Mouse (Mus musculus): ENCODE results near the gene Aida.
A peak's percentile ranks its signal among the peaks of the same experiment; 100 is the strongest.
"Not testable (repeated sequence)": the region's sequence is repeated elsewhere in the genome, so short reads cannot be mapped to it uniquely, and the experiment has no call there.

The Aida gene

DNA sequence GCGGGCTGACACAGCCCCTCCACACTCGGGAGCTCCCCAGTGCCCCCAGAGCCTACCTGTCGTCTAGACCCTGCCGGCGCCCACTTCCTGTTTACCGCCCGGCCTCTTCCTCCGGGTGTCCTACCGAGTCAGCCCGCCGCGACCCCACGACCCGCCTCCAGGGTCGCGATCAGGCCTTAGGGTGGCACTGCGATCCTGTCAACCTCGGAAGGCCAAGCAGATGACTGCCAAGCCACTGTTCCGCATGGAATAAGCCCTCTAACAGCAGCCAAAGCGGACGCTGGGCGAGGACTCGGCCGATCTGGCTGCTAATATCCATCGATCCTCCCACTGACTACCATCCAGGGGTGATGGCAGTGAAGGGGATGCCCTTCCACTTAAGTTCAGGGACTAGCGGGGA is at the start of gene Aida:
Aida (plus strand) TSS at position 126 of the 400 bp plus-strand sequence.
- DNase-seq (ENCODE audit: low spot score in 2 of 2): peak; percentile 56 to 84

DNA sequence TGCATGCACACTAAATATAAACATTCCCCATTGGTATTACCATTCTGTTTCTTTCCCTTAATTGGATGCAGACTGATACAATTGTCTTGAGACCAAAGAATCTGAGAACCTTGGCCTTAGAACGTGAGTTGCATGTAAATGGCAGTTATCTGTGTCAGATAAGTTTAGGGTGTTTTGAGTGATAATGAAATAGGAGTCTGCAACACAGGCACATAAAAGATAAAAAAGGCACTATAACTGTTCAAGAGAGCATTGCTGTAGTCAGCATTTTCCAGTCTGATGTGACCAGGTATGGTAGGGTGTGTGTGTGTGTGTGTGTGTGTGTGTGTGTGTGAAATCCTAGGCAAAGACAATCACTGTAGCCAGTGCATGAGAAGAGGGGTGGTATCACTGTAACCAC is 48.2 kb upstream of the Aida start:
- DNase-seq (ENCODE audit: low spot score in 2 of 2): no peak

DNA sequence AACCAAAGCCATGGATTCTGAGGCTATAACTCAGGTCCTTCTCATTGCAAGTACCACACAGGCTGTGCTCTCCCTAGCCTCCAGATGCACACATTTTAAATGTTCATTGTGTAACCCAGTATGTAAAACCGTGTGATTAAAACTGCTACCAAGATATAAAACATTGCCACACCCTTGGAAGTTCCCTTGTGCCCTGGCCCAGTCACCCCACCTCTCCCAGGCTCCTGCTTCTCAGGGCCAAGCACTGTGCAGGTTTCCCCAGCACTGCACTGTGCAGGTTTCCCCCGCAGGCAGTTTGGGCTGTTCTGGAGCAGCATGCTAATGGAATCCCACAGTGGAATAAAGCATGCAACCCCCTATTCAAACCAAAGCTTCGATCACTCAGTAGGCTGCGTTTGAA is 45.8 kb upstream of the Aida start:
- DNase-seq (ENCODE audit: low spot score in 2 of 2): no peak

DNA sequence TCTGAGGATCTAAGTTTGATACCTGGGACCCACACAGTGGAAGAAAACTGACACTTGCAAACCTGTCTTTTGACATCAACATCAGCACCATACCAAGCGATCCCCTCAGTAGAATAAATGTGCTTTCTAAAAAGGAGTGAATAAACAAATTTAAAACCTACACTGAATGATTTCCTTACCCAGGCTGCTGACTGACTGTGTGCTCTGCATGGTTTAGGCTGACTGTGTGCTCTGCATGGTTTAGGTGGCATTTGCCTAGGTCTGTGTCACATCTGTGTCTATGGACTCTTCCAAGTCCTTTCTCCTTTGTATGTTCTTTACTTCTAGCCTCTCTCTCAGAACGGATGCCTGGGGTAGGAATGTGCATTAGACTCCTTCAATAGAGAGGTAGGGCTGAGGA is 44.6 kb upstream of the Aida start:
- no peak for DNase-seq (ENCODE audit: low spot score in 2 of 2)

DNA sequence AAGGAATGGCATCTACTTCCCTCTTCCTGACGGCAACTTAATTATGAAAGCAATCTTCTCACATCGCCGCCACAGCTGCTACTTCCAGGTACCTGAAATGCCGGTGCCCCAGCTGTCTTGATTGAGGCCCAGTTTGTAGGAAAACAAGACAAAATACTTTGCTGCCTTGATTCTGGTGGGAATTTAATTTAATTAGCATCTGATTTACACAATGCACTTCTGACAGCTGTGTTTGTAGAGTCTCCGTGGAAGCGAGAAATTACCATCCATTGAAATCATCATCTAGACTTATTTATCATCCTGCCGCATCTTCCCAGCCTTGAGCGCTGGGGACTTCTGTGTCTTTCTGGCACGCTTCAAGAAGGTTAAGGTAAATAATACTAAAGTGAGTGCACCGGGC is 43.8 kb upstream of the Aida start:
- no peak for DNase-seq (ENCODE audit: low spot score in 2 of 2)

DNA sequence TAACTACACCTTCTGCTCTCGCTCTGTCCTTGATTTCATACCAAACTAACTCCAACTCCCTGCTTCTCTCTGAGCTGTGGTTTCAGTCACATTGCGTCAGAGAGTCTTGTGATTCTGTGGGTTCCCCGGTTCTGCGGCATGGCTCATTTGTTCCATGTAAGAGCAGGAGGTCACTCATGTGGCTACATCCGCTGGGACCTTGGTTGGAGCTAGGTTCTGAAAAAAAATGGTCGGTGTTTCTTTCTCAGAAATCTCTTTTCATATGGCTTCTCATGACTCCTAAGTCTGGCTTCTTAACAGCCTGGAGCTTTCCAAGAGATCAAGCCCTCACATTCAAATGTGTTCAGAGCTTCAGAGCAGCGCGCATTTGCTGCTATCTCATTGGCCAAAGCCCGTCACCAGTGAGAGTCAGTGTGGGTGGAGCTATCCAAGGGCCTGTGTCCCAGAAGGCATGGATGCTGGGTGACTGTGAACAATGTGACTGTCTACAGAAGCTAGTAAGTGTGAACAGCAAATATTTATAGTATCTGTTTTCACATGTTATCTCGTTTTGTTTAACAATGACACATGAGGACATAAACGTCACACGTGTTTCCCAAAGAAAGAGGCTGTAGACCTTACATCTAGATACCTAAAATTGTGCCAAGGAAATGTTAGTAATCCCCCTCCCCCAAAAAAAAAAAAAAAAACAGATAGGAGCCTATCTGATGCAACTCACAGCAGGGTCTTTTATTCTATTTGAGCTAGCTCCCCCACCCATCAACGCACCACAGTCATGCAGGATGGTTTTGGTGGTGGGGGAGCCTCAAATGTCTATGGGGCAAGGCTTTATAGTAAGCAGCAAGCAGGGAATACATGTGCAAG is 32.0 kb upstream of the Aida start:
- DNase-seq (ENCODE audit: low spot score in 2 of 2): no peak

DNA sequence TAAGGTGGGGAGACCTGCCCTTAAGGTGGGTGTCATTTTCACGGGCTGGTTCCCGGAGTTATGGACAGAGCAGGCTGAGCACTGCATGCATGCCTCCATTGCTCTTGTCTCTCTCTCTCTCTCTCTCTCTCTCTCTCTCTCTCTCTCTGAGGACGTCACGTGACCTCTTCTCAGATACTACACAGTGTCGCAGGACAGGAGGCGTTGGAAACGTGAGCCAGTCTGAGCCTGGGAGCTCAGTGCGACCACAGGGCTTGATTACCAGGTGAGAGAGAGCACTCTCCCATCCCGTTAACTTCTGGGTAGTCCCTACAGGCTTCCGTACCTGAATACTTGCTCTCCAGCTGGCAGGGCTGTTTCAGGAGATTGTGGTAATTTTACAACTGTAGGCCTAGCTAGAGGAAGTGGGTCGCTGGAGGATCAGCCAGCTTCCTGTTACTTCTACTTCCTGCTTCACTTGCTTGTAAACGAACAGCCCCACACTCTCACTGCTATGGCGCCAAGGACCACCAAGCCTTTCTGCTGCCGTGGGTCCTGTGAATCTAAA is 30.4 kb upstream of the Aida start:
- no peak for DNase-seq (ENCODE audit: low spot score in 2 of 2)

DNA sequence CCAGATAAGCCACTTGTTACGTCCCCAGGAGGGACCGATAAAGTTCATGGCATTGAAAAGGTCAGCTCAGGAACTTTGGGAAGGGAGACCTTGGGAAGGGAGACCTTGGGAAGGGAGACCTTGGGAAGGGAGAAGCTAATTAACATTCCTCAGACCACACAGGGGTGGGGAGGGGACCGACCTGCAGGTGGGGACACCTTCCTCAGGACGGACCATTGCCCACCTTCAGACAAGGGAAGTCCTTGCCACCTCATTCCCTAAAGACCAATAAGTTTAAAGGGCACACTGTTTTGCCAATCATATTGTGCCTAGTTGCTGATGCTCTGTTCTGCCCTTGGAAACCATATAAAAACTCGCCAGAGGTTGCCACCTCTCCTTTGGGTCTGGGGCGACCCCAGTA is 28.7 kb upstream of the Aida start:
- DNase-seq (ENCODE audit: low spot score in 2 of 2): no peak

DNA sequence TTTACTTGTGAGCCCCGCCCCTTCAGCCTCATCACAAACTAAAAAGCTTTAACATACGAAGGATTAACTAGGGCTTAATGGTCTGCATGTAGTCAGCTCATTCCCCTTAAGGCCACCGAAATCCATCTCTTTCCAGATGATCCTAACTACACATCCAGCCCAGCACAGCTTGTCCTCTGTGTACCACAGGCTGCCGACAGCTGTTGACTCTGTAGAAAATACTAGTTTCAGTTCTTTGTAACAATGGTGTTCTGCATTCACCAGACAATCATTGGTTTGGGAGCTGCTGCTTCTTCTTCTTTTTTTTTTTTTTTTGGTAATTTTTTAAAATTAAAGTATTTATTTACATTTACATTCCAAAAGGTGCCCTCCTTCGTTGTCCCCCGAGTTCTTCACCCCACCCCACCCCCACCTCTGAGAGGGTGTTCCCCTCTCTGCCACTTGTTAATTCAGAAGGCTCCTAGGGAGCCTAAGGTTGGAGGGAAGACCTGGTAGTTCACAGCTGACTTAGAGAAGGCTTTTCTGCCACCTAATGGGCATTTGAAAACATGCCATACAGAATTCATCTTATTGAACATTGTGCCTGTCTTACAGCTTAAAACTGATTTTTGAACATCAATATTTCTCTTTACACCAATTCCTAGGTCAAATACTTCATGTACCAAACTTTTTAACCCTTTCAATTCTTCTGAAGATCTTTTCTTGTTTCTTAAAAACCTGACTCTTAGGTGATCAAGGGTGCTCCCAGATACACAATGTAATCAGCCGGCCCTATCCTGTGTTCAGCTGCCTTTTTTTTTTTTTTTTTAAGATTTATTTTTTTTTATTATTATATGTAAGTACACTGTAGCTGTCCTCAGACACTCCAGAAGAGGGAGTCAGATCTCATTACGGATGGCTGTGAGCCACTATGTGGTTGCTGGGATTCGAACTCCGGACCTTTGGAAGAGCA is 23.2 kb upstream of the Aida start:
- DNase-seq (ENCODE audit: low spot score in 2 of 2): no peak

DNA sequence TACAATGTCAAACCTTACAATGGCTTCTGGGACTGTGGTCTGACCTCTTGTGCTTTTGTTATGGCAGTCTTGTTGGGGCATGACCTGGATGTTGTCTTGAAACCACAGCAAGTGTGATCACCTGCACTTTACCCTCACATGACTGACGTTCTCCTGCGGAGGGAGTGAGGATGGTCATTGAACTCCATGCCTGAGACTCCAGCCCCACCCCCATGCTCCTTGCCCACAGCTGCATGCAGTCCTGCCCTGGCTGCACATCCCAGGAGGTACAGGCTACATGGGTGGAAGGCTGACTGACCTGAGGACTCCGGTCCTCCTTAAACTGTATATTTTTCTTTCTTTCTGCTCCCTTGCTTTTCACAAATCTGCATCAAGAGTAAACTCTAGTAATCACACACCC is 22.0 kb upstream of the Aida start:
- no peak for DNase-seq (ENCODE audit: low spot score in 2 of 2)

DNA sequence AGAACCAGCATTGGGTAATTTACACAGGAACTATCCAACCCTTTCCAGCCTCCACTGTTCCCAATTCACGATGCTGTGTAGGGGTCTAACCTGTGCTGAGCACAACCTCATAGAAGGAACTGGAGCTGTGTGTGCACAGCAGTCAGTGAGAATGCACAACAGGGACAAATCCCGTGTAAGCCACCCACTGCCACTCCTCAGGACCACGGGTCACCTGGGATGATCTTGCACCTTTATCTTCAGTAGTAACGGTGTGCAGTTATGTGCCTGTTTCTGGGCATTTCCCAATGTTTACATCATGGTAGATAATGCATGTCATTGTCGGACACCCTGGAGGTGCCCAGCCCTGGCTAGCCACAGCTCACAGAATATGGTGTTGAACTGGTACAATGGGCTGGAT is 20.6 kb upstream of the Aida start:
- DNase-seq (ENCODE audit: low spot score in 2 of 2): no peak

DNA sequence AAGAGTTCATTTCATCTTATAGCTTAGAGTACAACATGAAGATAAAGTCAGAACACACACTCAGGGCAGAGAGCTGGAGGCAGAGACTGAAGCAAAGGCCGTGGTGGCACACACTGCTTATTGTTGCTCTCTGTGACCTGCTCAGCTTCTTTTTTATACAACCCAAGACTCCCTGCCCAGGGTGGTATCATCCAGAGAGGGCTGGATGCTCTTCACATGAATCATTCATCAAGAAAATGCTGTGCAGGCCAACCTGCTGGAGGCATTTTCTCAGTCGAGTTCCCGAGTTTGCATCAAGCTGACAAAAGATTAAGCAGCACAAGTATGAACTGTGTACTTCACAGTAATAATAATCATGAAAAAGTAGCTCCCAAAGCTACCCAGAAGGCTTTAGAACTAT is 8.0 kb upstream of the Aida start:
- DNase-seq (ENCODE audit: low spot score in 2 of 2): no peak

DNA sequence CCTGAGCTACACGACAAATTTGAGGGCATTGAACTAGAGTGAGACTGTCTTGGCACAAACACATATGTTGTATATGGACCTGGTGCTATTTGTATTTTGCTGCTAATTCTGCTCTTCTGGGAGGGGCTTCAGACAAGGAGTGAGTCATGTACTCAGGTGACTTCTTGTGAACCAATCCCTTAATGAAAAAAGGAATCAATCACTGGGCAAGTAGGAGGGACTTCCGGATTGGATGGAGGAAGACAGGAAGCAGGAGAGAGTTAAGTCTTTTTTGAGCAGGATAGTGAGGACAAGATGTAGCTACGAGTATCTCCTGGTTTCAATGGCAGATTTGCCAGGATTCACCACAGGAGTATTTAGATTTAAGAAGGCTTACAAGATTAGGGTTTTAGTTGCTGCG is 6.8 kb upstream of the Aida start:
- DNase-seq (ENCODE audit: low spot score in 2 of 2): no peak

DNA sequence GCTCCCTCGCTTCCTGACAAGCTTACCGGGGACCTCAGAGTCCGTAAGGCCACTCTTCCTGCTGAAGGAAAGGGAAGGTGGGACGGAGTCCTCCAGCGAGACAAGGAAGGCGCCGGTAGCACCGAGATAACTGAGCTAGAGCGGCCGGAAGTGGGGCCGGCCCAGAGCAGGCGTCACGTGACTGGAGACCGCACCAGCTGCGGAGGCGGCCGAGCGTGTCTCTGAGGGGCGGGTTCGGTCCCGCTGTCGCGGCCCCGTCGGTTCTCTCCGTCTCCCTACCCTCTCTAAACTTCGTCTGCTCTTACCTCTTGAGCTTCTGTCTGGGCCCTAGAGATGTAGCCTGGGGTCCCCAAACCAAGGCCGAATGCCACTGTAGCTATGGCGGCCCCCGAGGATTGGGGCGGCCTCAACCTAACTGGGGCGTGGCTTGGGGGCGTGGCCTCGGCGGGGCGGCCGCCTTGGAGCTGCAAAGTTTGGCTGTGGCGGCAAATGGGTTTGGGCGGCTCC is 540 bp downstream of the Aida start, which contains the start of gene Brox:
Brox (minus strand) TSS at position 393 of the 507 bp plus-strand sequence.
- DNase-seq (ENCODE audit: low spot score in 2 of 2): peak; percentile 98 to 99

DNA sequence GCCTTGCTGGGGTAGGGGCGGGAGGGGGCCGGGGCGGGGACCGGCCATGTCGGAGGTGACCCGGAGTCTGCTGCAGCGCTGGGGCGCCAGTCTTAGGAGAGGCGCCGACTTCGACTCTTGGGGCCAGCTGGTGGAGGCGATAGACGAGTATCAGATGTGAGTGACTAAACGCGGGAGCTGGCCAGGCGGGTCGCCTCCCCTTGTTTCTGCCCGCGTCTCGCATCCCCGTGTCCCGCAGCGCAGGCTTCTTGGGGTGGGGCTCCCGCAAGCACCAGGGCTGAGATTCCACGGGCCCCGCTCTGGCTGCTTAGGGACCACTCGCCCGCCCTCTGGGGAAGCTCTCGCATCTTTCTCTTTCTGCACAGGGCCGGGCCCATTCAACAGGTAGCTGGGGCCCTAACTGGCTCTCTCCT is 1.1 kb downstream of the Aida start:
- peak; percentile 65 to 84 for DNase-seq (ENCODE audit: low spot score in 2 of 2)

DNA sequence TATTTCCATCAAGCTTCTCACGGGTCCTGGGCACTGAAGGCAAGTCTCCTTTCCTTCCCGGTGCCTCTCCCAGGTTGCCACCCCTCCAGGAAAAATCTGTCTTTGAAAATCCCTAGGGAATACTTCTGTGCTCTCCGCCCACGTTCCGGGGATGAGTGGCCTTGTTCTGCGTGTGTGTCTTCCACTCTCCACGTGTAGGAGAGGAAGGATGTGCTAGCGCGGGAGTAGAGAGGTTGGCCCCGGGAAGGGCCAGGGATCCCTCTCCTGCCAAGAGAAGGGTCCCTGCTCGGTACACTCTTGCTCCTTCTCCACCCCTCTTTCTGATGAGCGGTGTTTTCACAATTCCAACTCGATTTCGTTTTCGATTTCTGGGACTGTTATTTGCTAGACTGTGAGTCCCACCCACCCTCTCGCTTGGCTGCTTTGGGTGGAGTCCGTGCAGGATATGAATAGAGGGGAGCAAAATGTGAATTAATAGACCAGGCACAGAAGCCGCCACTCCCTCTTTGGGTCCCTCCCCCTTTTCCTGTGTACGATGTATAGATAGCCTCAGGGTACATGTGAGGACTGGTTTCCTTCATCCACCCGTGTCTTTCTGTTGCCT is 1.6 kb downstream of the Aida start:
- peak; percentile 61 to 70 for DNase-seq (ENCODE audit: low spot score in 2 of 2)

DNA sequence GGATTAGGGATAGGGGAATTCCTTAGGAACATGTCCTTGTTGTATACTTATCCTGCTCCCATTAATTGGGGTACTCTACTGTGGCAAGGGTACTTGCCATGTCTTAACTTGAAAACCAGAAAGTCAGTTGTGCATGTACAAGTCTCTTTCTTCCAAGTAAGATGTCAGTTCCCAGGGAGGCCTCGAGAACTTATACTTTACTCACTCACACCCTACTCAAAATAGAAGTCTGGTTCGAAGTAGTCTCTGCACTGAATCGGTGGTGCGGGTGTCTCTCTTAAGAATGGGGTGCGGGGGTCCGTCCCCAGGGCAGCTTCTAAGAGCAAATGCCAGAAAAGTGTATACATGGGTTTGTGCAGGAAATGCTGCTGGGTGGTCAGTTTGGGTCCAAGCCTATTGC is 2.8 kb downstream of the Aida start:
- DNase-seq (ENCODE audit: low spot score in 2 of 2): peak; percentile 96 to 100

DNA sequence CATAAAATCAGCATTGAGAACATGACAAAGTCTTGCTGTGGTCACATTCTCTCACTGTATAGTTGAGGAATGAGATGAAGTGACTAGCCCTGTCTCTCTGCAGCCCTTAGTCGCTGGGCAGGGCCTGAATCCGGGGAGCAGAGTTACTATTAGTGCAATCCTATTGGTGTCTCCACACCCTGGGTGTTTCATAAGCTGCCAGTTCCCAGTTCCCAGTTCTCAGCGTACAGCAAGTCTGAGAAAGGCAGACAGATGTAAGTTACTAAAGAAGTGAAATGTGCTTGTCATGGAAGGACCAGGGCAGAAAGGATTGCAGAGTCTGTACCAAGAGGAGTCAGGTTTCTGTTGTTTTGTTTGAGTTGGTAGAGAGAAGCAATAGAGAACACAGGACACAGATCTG is 11.2 kb downstream of the Aida start:
- DNase-seq (ENCODE audit: low spot score in 2 of 2): no peak

DNA sequence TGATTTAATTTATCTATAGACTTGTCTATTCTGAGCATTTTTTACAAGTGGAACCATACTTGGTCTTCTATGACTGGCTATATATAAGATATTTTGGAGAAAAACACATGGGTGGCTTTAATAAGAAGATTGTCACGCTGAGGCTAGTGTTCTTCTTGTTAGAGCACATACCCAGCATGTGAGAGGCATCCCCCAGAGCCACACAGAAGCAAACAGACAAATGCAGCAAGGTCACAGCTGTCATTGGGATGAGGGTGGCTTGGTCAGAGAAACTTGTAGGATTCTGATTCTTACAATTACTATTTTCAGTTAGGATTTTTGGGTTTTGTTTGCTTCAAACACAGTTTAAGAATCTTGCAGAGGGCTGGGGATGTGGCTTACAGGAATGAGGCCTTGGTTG is 12.1 kb downstream of the Aida start:
- DNase-seq (ENCODE audit: low spot score in 2 of 2): no peak

DNA sequence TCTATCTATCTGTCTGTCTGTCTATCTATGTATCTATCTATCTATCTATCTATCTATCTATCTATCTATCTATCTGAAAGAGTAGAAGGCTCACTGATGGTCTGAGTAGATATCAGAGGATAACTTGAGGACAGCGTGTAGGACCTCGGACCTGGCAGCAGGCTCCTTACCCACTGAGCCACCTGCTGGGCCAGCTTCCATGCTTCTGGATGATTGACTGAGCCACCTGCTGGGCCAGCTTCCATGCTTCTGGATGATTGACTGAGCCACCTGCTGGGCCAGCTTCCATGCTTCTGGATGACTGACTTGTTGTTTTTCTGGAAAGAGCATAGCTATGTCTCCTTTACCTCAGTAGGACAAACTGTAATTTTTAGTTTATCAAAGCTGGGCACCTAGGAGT is 13.2 kb downstream of the Aida start:
- DNase-seq (ENCODE audit: low spot score in 2 of 2): not testable (repeated sequence)

DNA sequence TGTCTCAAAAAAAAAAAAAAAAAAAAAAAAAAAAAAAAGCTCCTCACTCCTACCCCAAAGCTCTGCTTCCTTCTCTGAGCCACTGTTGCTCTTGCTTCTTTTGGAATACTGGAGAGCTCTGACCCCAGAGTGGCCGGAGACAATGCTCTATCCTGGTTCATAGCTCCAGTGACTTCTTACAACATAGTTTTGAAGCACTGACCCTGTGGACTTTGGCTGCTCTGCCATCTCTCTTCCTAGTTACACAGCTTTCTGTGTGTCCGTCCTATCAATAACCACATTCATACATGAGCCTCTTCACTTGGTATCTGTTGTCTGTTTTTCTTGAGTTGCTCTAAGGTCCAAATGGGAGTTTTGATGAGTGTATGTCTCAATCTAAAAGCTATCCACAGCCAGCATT is 15.7 kb downstream of the Aida start:
- DNase-seq (ENCODE audit: low spot score in 2 of 2): no peak

DNA sequence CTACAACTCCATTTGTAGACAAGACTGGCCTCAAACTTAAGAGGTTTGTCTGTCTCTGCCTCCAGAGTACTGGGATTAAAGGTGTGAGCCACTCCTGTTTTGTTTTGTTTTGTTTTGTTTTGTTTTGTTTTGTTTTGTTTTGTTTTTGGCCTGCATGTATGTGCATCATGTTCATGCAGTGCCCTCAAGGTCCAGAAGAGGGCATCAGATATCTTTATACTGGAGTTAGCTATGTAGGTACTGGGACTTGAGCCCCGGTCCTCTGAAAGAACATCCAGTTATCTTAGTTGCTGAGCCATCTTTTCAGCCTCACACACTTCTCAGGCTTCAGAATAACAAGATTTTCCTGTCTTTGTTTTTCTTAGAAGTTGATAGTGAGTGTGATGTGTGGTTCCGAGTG is 19.4 kb downstream of the Aida start:
- no peak for DNase-seq (ENCODE audit: low spot score in 2 of 2)
